Mouse (Mus musculus): Measurements from ENCODE around the gene Ror1. TPM values are rescaled to one million over a fixed set of nuclear protein-coding genes. Genes with fewer than 3 reads are reported as not detected.

The Ror1 gene
- polyA plus RNA-seq, 1 experiment from 2014 or later = 0.47 TPM

GRCm38 (mm10) chr4:100298566-100298965 lies 203.0 kb downstream of the Ror1 start:
- Histone ChIP-seq H3K27ac (ENCODE audit: low read depth, low read length) (no peak overlapping the region), H3K4me2 (ENCODE audit: low read depth, low read length) (no peak overlapping the region), H3K4me1 (ENCODE audit: control insufficient read depth, insufficient read depth, low read length) (no peaks in the 10 kb centered on the region), H3K4me3 (ENCODE audit: low read depth, low read length) (no peak overlapping the region), H3K36me3 (ENCODE audit: control insufficient read depth, insufficient read depth, low read length) (no peaks in the 10 kb centered on the region), H3K9me3 (ENCODE audit: control insufficient read depth, low read length) (no peaks in the 10 kb centered on the region), H3K27me3 (ENCODE audit: control insufficient read depth, insufficient read depth, low read length) (no peaks in the 10 kb centered on the region), H3K9ac (replicated peaks; ENCODE audit: low read depth, low read length) (no peak overlapping the region)
- no peak for ATAC-seq (ENCODE audit: low read depth)
- WGBS = 93% methylated on average over 5 of the region's 5 CpGs

DNA sequence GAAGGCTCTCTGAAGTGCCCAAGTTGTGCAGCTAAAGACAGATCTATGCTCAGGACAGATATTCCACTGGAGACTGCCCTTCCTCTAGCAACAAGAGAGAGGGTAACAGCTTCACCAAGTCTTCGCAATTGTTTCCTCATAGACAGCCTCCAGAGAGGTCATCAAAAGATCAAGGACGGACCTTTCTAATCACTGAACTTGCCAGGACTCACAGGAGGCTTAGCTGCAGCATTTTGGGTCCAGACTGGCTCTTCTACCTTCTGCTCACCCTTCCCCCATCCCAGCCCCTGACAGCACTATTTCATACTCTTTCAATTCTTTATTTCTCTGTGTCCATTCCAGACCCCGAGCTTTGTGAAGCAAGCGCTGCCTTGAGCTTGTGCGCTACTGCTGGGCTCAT lies 204.6 kb downstream of the Ror1 start:
- no peak overlapping the region for H3K4me2 ChIP-seq (ENCODE audit: low read depth, low read length)
- H3K4me3 ChIP-seq (ENCODE audit: low read depth, low read length) = no peak overlapping the region
- no peaks in the 10 kb centered on the region for H3K4me1 ChIP-seq (ENCODE audit: control insufficient read depth, insufficient read depth, low read length)
- no peaks in the 10 kb centered on the region for H3K9me3 ChIP-seq (ENCODE audit: control insufficient read depth, low read length)
- 65% methylated on average over 5 of the region's 5 CpGs for WGBS
- H3K27ac ChIP-seq (ENCODE audit: low read depth, low read length) = no peak overlapping the region
- no peaks in the 10 kb centered on the region for H3K36me3 ChIP-seq (ENCODE audit: control insufficient read depth, insufficient read depth, low read length)
- no peak for ATAC-seq (ENCODE audit: low read depth)
- H3K27me3 ChIP-seq (ENCODE audit: control insufficient read depth, insufficient read depth, low read length) = no peaks in the 10 kb centered on the region
- no peak overlapping the region for H3K9ac ChIP-seq (replicated peaks; ENCODE audit: low read depth, low read length)

- Histone ChIP-seq H3K4me2 (ENCODE audit: low read depth, low read length) (no peak overlapping the region), H3K9ac (replicated peaks; ENCODE audit: low read depth, low read length) (no peak overlapping the region), H3K4me3 (ENCODE audit: low read depth, low read length) (no peak overlapping the region), H3K9me3 (ENCODE audit: control insufficient read depth, low read length) (no peaks in the 10 kb centered on the region), H3K4me1 (ENCODE audit: control insufficient read depth, insufficient read depth, low read length) (no peaks in the 10 kb centered on the region), H3K27me3 (ENCODE audit: control insufficient read depth, insufficient read depth, low read length) (no peaks in the 10 kb centered on the region), H3K27ac (ENCODE audit: low read depth, low read length) (no peak overlapping the region), H3K36me3 (ENCODE audit: control insufficient read depth, insufficient read depth, low read length) (no peaks in the 10 kb centered on the region)
- no peak for ATAC-seq (ENCODE audit: low read depth)
- 92% methylated on average over 1 of the region's 1 CpGs for WGBS
Observed at GRCm38 (mm10) chr4:100301423-100301822, 205.8 kb downstream of the Ror1 start.

DNA sequence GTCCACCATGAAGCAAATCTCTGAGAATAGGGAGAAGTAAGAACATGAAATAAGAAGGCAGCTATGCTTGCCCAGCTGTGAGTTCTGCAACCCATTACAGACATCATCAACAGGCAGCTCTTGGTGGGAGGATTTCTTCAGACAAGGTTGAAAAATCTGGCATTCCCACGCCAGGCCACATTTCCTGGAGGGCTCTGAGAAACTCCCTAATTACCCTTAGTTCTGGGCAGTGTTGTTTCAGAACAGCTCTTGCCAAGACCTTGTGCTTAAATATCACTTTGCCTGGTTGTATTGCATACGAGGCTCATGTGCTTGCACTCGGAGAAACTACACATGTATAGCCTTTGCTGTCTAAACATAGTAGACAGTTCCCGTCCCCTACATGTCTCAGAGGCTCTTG lies 211.8 kb downstream of the Ror1 start:
- Histone ChIP-seq H3K27me3 (ENCODE audit: control insufficient read depth, insufficient read depth, low read length) (no peaks in the 10 kb centered on the region), H3K27ac (ENCODE audit: low read depth, low read length) (no peak overlapping the region), H3K36me3 (ENCODE audit: control insufficient read depth, insufficient read depth, low read length) (no peaks in the 10 kb centered on the region), H3K4me2 (ENCODE audit: low read depth, low read length) (no peak overlapping the region), H3K9ac (replicated peaks; ENCODE audit: low read depth, low read length) (no peak overlapping the region), H3K9me3 (ENCODE audit: control insufficient read depth, low read length) (no peaks in the 10 kb centered on the region), H3K4me3 (ENCODE audit: low read depth, low read length) (no peak overlapping the region), H3K4me1 (ENCODE audit: control insufficient read depth, insufficient read depth, low read length) (no peaks in the 10 kb centered on the region)
- no peak for ATAC-seq (ENCODE audit: low read depth)
- 87% methylated on average over 4 of the region's 4 CpGs for WGBS

- Histone ChIP-seq H3K4me3 (ENCODE audit: low read depth, low read length) (no peak overlapping the region), H3K36me3 (ENCODE audit: control insufficient read depth, insufficient read depth, low read length) (no peaks in the 10 kb centered on the region), H3K4me1 (ENCODE audit: control insufficient read depth, insufficient read depth, low read length) (no peaks in the 10 kb centered on the region), H3K9ac (replicated peaks; ENCODE audit: low read depth, low read length) (no peak overlapping the region), H3K27me3 (ENCODE audit: control insufficient read depth, insufficient read depth, low read length) (no peaks in the 10 kb centered on the region), H3K4me2 (ENCODE audit: low read depth, low read length) (no peak overlapping the region), H3K27ac (ENCODE audit: low read depth, low read length) (no peak overlapping the region), H3K9me3 (ENCODE audit: control insufficient read depth, low read length) (no peaks in the 10 kb centered on the region)
- 86% methylated on average over 10 of the region's 10 CpGs for WGBS
- no peak for ATAC-seq (ENCODE audit: low read depth)
Observed at GRCm38 (mm10) chr4:100311775-100312537, 216.4 kb downstream of the Ror1 start.

DNA sequence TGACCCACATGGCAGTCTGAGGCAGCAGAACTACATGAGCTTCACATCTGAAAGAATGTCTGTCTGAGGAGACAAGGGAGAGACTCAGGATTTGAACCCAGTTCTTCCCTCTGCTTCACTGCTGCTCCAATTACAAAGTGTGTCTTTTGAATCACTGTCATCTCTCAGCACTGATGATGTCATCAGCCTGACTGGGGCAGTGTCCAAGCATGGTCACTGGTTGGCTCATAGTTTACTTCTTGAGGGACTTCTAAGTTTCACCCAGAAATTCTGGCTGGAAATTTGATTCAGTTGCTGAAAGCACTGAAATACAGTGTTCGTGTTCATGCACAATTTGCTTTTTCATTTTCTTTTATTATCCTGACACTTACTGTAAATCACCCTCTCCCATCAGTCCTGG lies 219.5 kb downstream of the Ror1 start:
- Histone ChIP-seq H3K9me3 (ENCODE audit: control insufficient read depth, low read length) (no peaks in the 10 kb centered on the region; the same call in 1 of the 2 replicates), H3K36me3 (ENCODE audit: control insufficient read depth, insufficient read depth, low read length) (no peaks in the 10 kb centered on the region), H3K27me3 (ENCODE audit: control insufficient read depth, insufficient read depth, low read length) (no peaks in the 10 kb centered on the region), H3K9ac (replicated peaks; ENCODE audit: low read depth, low read length) (no peak overlapping the region), H3K4me2 (ENCODE audit: low read depth, low read length) (no peak overlapping the region), H3K27ac (ENCODE audit: low read depth, low read length) (no peak overlapping the region), H3K4me3 (ENCODE audit: low read depth, low read length) (no peak overlapping the region), H3K4me1 (ENCODE audit: control insufficient read depth, insufficient read depth, low read length) (no peaks in the 10 kb centered on the region)
- no peak for ATAC-seq (ENCODE audit: low read depth)
- WGBS = 34% methylated on average over 1 of the region's 1 CpGs

- Histone ChIP-seq H3K27ac (ENCODE audit: low read depth, low read length) (no peak overlapping the region), H3K27me3 (ENCODE audit: control insufficient read depth, insufficient read depth, low read length) (no peaks in the 10 kb centered on the region), H3K9me3 (ENCODE audit: control insufficient read depth, low read length) (no peaks in the 10 kb centered on the region; the same call in 1 of the 2 replicates), H3K4me3 (ENCODE audit: low read depth, low read length) (no peak overlapping the region), H3K9ac (replicated peaks; ENCODE audit: low read depth, low read length) (no peak overlapping the region), H3K4me1 (ENCODE audit: control insufficient read depth, insufficient read depth, low read length) (no peaks in the 10 kb centered on the region), H3K36me3 (ENCODE audit: control insufficient read depth, insufficient read depth, low read length) (no peaks in the 10 kb centered on the region), H3K4me2 (ENCODE audit: low read depth, low read length) (no peak overlapping the region)
- ATAC-seq (ENCODE audit: low read depth) = no peak; the same call in 1 of the 2 replicates
- 73% methylated on average over 6 of the region's 6 CpGs for WGBS
Observed at GRCm38 (mm10) chr4:100321758-100322157, 226.2 kb downstream of the Ror1 start.

GRCm38 (mm10) chr4:100324719-100325515 lies 229.3 kb downstream of the Ror1 start:
- H3K9me3 ChIP-seq (ENCODE audit: control insufficient read depth, low read length) = no peaks in the 10 kb centered on the region
- ATAC-seq (ENCODE audit: low read depth) = no peak
- H3K27me3 ChIP-seq (ENCODE audit: control insufficient read depth, insufficient read depth, low read length) = no peaks in the 10 kb centered on the region
- H3K36me3 ChIP-seq (ENCODE audit: control insufficient read depth, insufficient read depth, low read length) = no peaks in the 10 kb centered on the region
- H3K27ac ChIP-seq (ENCODE audit: low read depth, low read length) = no peak overlapping the region
- H3K4me1 ChIP-seq (ENCODE audit: control insufficient read depth, insufficient read depth, low read length) = no peaks in the 10 kb centered on the region
- H3K4me3 ChIP-seq (ENCODE audit: low read depth, low read length) = no peak overlapping the region
- no peak overlapping the region for H3K9ac ChIP-seq (replicated peaks; ENCODE audit: low read depth, low read length)
- 83% methylated on average over 14 of the region's 14 CpGs for WGBS
- no peak overlapping the region for H3K4me2 ChIP-seq (ENCODE audit: low read depth, low read length)

DNA sequence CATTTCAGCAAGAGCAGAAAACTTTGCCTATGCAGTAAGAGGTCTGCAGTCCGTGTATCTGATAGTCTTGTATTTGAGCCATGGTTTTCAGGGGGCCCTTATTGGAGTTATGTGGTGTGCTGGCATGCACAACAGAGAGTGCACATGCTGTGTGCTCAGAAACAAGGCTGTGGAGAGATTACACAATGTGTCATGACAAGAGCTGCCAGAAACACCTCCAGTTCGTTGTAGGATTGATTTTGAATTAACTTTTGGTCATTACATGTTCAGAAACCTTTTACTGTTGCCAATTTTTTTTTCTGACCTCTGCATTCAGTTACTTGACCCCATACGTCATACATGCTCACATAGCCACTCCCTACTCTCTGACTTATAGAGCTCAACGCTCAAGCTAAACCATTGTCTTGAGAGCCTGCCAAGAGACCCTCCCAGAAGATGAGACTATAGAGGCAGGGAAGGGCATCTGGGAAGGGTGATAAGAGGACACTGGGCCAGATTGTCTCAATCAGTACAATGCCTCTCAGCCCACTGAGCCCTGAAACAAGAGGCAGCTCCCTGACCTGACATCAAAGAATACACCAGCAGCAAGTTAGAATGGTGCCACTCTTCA lies 232.9 kb downstream of the Ror1 start:
- WGBS = 54% methylated on average over 4 of the region's 4 CpGs
- no peak for ATAC-seq (ENCODE audit: low read depth)
- H3K9ac ChIP-seq (replicated peaks; ENCODE audit: low read depth, low read length) = no peak overlapping the region
- H3K4me3 ChIP-seq (ENCODE audit: low read depth, low read length) = no peak overlapping the region
- no peaks in the 10 kb centered on the region for H3K9me3 ChIP-seq (ENCODE audit: control insufficient read depth, low read length)
- H3K27me3 ChIP-seq (ENCODE audit: control insufficient read depth, insufficient read depth, low read length) = no peaks in the 10 kb centered on the region
- no peak overlapping the region for H3K4me2 ChIP-seq (ENCODE audit: low read depth, low read length)
- H3K36me3 ChIP-seq (ENCODE audit: control insufficient read depth, insufficient read depth, low read length) = no peaks in the 10 kb centered on the region
- no peaks in the 10 kb centered on the region for H3K4me1 ChIP-seq (ENCODE audit: control insufficient read depth, insufficient read depth, low read length)
- H3K27ac ChIP-seq (ENCODE audit: low read depth, low read length) = no peak overlapping the region
